Mouse (Mus musculus) ovary, adult 10 weeks (tissue): ENCODE measurements around the gene Ppp1r10. TPM values are rescaled to one million over a fixed set of nuclear protein-coding genes. Genes with fewer than 3 reads are reported as not detected.

Experiments used
- polyA plus RNA-seq: library from polyadenylated mRNA; stranded (reverse); fragments of 350-450 nt; fragmentation: Illumina TruSeq; extraction: RNeasy Lipid Tissue Mini Kit (QIAGEN cat#74804); gene quantifications from one replicate; pipeline ENCODE4 v1.2.3, GENCODE M21; 2014

The Ppp1r10 gene
- polyA plus RNA-seq = 47.7 TPM

GRCm38 (mm10) chr17:35916297-35917142, at the start of gene Ppp1r10, which contains the start of gene Mrps18b:
Ppp1r10 (plus strand) TSS chr17:35916434.
Mrps18b (minus strand) TSS chr17:35916389.

GRCm38 (mm10) chr17:35879245-35880057, 36.8 kb upstream of the Ppp1r10 start, which contains the start of gene Dhx16:
Dhx16 (plus strand) TSS chr17:35879819.

GRCm38 (mm10) chr17:35896781-35897643, 19.2 kb upstream of the Ppp1r10 start, which contains the start of gene 2310061I04Rik:
2310061I04Rik (minus strand) TSS chr17:35897431.

GRCm38 (mm10) chr17:35909919-35910369, 6.3 kb upstream of the Ppp1r10 start, which contains the start of gene Atat1:
Atat1 (minus strand) TSS chr17:35910075.

GRCm38 (mm10) chr17:35969418-35970389, 53.5 kb downstream of the Ppp1r10 start, which contains the start of gene Abcf1:
Abcf1 (minus strand) TSS chr17:35969761.

GRCm38 (mm10) chr17:35979401-35980362, 63.4 kb downstream of the Ppp1r10 start, which contains the start of the genes Gnl1 and Prr3:
Gnl1 (plus strand) TSS chr17:35979851.
Prr3 (minus strand) TSS chr17:35980236.

Other genes starting within 250 kb of the Ppp1r10 start
- gene Vars2, start 248.8 kb upstream of the Ppp1r10 start, polyA plus RNA-seq = 0.48 TPM
- gene Gtf2h4, start 242.7 kb upstream of the Ppp1r10 start, polyA plus RNA-seq = 2.4 TPM
- 7.1 TPM for gene Ddr1, start 211.8 kb upstream of the Ppp1r10 start, polyA plus RNA-seq
- gene Ier3, start 94.8 kb upstream of the Ppp1r10 start, polyA plus RNA-seq = 7.2 TPM
- gene Flot1, start 93.2 kb upstream of the Ppp1r10 start, polyA plus RNA-seq = 6.8 TPM
- gene Tubb5, start 78.1 kb upstream of the Ppp1r10 start, polyA plus RNA-seq = 165 TPM
- gene Mdc1, start 74.9 kb upstream of the Ppp1r10 start, polyA plus RNA-seq = 27.0 TPM
- gene Nrm, start 55.1 kb upstream of the Ppp1r10 start, polyA plus RNA-seq = 4.5 TPM
- gene Ppp1r18, start 50.8 kb upstream of the Ppp1r10 start, polyA plus RNA-seq = 2.1 TPM
- 17.6 TPM for gene Dhx16, start 36.6 kb upstream of the Ppp1r10 start, polyA plus RNA-seq
- gene 2310061I04Rik, start 19.0 kb upstream of the Ppp1r10 start, polyA plus RNA-seq = 11.3 TPM
- gene Atat1, start 6.4 kb upstream of the Ppp1r10 start, polyA plus RNA-seq = 8.8 TPM
- 14.5 TPM for gene Mrps18b, start within 50 bp of the Ppp1r10 start, polyA plus RNA-seq
- gene Abcf1, start 53.3 kb downstream of the Ppp1r10 start, polyA plus RNA-seq = 63.5 TPM
- 1.6 TPM for gene Gnl1, start 63.4 kb downstream of the Ppp1r10 start, polyA plus RNA-seq
- gene Prr3, start 63.8 kb downstream of the Ppp1r10 start, polyA plus RNA-seq = 4.4 TPM
- gene H2-T24, start 104.1 kb downstream of the Ppp1r10 start, polyA plus RNA-seq = 2.5 TPM
- 2.5 TPM for gene H2-T23, start 116.4 kb downstream of the Ppp1r10 start, polyA plus RNA-seq
- 8.8 TPM for gene H2-T22, start 126.3 kb downstream of the Ppp1r10 start, polyA plus RNA-seq
- gene Gm6034, start 126.5 kb downstream of the Ppp1r10 start, polyA plus RNA-seq = not detected
- not detected for gene Gm11127, start 141.9 kb downstream of the Ppp1r10 start, polyA plus RNA-seq
- gene Gm19684, start 205.2 kb downstream of the Ppp1r10 start, polyA plus RNA-seq = not detected
- gene Gm7030, start 213.0 kb downstream of the Ppp1r10 start, polyA plus RNA-seq = not detected